Mouse (Mus musculus): ENCODE measurements around the gene Ifna16. TPM values are rescaled to one million over a fixed set of nuclear protein-coding genes. Genes with fewer than 3 reads are reported as not detected.

Ifna16 gene
- not detected in 2 replicates for polyA plus RNA-seq (2012; ENCODE audit: insufficient read depth, insufficient read length, missing spikeins)

DNA sequence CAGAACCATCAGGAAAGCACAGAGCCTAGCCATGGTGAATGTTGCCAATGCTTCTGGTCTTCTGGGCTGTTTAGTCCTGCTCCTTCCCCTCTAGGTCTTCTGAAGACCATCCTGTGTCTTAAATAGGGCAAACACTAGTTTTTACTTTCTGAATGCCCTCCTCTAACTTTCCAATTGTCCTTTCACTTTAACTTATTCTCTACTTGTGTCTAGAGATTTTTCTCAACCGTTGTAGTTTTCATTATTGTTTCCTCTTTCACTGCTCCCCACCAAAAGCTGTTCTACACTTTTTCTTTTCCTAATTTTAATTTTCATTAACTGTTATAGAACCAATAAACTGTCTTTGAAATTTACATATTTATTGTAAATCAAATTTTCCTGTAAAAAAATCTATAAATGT lies at the start of gene Ifna16:
Gene Ifna16, minus strand, starts transcription at position 101 of the 400 bp plus-strand sequence.
- H3K27ac ChIP-seq (replicated peaks; ENCODE audit: low read depth, low read length) = no peak within 1 kb of the TSS
- H3K4me3 ChIP-seq (ENCODE audit: insufficient read depth, low read depth, low read length) = no peak within 1 kb of the TSS
- H3K4me1 ChIP-seq (ENCODE audit: control insufficient read depth, insufficient read depth, insufficient read length, low read length) = no peaks in the 10 kb centered on the region

DNA sequence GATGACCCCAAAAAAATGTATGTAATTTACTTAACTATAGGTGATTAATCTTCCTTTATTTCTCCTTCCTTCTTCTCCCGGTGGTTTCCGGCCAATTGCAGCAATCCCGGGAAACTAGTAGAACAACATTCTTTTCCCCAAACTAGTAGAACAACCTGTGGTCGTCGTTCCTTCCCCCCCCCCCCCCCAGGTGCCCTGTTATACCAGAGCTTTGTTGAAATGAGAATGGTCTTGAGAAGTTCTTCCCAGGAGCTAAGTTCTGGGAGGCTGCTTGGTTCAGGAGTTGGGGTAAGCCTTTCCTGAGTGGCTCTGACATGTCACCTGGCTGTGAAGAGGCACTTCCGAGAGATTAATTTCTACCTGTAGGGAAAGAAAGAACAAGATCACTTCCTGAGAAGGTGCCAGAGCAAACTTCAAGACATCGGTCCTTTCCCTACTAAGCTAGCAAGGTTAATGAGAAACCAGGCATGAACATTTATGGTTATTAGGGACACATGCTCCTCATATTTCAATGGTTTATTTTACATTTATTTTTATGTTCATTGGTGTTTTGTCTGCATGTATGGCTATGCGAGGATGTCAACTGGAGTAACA lies 46.9 kb upstream of the Ifna16 start:
- no peak overlapping the region for H3K27ac ChIP-seq (replicated peaks; ENCODE audit: low read depth, low read length)
- H3K4me1 ChIP-seq (ENCODE audit: control insufficient read depth, insufficient read depth, insufficient read length, low read length) = peaks cover 15% of the 10 kb centered on the region
- no peak overlapping the region for H3K4me3 ChIP-seq (ENCODE audit: insufficient read depth, low read depth, low read length)

DNA sequence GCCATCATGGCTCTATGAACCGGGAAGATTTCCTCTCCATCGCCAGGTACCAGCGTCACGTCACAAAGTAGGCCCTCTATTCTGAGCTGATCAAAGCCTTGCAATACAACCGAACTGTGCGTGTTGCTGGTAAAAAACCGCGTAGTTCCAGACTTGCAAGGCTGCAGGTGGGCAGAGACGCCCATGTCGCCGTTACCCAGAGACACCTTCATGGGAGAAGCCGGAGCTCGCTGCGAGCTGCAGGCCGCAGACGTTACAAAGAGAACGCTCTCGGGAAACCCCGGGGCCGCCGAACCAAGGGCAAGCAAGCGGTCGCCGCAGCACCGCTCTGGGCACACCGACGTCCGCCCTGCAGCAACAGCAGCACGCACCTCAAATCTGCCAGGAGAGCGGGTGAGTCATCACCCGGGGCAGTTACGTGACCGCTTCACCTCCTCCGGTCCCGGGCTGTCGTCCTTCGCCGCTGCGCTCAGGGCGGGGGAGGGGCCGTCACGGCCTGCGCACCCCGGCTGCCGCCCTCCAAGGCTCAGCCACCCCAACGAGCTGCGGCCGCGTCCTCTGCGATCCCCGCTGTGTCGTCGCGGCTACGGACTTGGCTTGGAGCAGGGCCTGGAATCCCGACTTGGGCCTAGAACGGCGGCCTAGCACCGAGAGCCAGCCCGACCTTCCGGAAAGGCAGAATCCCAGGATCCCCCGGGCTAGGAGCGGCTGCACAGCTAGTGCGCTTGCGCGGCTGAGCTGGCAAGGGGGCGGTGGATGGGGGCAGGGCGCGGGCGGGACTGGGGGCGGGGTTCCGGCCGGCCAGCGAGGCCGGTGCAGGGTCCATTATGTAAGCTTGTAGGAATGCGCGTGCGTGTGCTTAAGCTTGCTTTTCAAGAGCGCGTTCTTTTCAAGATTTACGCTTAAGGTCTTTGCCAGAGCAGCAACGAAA lies 45.3 kb upstream of the Ifna16 start, which contains the start of the genes Gm26566 and Klhl9:
Gene Gm26566, plus strand, starts transcription at position 15 of the 931 bp plus-strand sequence.
Gene Klhl9, minus strand, starts transcription at position 675 of the 931 bp plus-strand sequence.
- H3K27ac ChIP-seq (replicated peaks; ENCODE audit: low read depth, low read length) = peak within 1 kb of the TSS; percentile 100
- peak within 1 kb of the TSS; percentile 96 for H3K4me3 ChIP-seq (ENCODE audit: insufficient read depth, low read depth, low read length)
- peaks cover 17% of the 10 kb centered on the region for H3K4me1 ChIP-seq (ENCODE audit: control insufficient read depth, insufficient read depth, insufficient read length, low read length)

DNA sequence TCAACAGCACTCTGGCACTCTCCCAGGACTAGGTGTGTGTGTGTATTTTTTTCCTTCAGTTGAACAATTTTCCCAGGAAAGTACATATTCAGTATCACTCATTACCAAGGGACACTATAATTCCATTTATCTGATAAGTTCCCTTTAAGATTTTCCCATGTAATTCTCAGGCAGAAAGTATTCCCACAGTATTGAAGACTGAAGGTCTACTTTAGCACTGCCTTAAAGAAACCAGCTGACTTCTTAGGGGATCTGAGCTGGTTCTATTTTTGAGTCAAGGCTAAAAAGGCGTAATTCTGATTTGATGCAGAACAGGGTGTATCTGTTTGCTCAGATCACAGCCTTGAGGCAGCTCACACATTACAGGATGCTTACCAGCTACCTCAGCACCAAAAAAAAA lies 42.0 kb upstream of the Ifna16 start:
- H3K4me1 ChIP-seq (ENCODE audit: control insufficient read depth, insufficient read depth, insufficient read length, low read length) = peaks cover 17% of the 10 kb centered on the region
- no peak overlapping the region for H3K27ac ChIP-seq (replicated peaks; ENCODE audit: low read depth, low read length)
- peak overlapping the region; percentile 45; the same call in 1 of the 2 replicates for H3K4me3 ChIP-seq (ENCODE audit: insufficient read depth, low read depth, low read length)

DNA sequence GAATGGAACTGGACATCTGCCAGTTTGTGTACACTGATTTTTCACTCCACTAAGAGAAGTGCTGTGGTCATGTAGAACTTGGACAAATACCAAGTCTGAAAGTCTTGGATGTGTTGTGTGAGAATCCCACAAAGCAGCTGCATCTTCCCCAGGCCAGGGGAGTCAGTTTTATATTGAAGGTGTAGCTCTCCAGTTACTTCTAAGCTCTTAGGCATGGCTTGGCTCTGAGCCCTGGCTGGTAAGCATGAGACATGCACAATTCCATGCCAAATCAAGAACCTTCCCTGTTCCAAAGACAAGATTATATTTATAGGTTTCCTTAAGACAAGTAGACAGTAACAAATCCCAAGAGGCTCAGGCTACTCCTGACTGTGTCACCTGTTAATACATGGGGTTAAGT lies 38.3 kb upstream of the Ifna16 start:
- no peak overlapping the region for H3K27ac ChIP-seq (replicated peaks; ENCODE audit: low read depth, low read length)
- H3K4me3 ChIP-seq (ENCODE audit: insufficient read depth, low read depth, low read length) = no peak overlapping the region
- H3K4me1 ChIP-seq (ENCODE audit: control insufficient read depth, insufficient read depth, insufficient read length, low read length) = peaks cover 6% of the 10 kb centered on the region

DNA sequence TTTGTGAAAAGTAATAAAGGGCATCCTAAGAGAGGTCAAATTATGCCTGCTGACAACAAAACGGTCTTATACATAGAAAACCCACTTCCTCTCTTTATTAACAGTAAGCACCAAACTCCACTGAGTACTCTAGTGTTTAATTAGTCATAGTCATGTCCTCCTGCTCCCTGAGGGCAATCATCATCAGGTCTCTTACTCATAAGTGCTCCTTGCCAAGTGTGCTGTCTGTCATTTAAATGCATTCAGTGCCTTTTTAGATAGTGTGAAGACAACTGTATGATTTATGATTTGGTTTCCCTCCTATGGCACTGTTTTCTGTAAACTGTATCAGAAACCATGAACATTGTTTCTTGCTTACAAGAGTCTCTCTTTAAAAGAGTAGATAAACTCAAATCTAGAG lies 37.6 kb upstream of the Ifna16 start:
- no peak overlapping the region for H3K27ac ChIP-seq (replicated peaks; ENCODE audit: low read depth, low read length)
- H3K4me3 ChIP-seq (ENCODE audit: insufficient read depth, low read depth, low read length) = no peak overlapping the region
- H3K4me1 ChIP-seq (ENCODE audit: control insufficient read depth, insufficient read depth, insufficient read length, low read length) = peaks cover 4% of the 10 kb centered on the region

DNA sequence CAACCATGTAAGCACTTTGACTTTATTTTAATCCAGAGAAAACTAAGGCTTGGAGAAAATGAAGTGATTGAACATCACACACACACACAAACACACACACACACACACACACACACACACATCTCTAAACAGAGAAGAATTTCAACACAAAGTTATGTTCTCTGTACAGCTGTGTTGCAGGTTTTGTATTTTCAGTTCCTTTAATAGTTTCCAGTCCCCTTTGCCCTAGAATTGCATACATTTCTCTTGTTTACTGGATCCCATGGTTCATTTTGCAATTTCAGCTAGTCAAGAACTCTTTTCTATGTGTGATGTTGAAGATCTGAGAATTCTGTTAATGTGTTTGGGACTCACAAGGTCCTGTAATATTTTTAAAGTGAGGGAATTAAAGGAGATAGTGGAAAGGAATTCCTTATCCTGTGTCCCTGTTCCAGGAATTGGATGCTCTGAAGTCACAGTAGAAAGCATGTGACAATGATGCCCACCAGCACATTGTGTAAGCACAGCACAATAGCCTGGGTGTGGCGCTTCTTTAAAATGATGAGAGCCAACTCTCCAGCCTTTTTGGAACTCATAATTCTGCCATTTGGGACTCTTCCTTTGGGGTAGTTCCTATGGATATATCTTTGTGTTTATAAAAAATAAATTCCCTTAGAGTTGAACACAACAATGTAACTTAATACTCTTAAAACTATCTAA lies 30.6 kb upstream of the Ifna16 start:
- H3K4me3 ChIP-seq (ENCODE audit: insufficient read depth, low read depth, low read length) = no peak overlapping the region
- peaks cover 7% of the 10 kb centered on the region for H3K4me1 ChIP-seq (ENCODE audit: control insufficient read depth, insufficient read depth, insufficient read length, low read length)
- 0 out of 2 replicates have a peak overlapping the region, but pooled peaks have one; percentile 20 for H3K27ac ChIP-seq (replicated peaks; ENCODE audit: low read depth, low read length)

DNA sequence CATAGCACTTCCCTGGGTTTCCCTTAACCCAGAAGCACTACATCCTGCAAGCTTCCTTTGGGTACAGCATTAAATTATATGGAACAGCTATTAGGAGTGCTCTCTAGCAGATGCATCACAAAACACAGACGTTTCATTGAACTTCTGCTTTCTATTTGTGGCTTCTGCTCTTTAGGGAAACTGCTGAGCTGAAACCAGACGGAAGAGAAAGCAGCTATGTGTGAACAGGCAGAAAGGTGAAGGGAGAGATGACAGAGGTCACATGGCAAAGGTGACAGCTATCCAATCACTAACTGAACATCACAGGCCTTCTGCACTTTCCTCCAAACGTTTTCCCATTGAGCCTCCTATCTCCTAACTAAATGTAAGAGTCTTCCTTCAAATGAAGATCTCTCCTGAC lies 29.2 kb upstream of the Ifna16 start:
- Histone ChIP-seq H3K27ac (replicated peaks; ENCODE audit: low read depth, low read length) (no peak overlapping the region), H3K4me1 (ENCODE audit: control insufficient read depth, insufficient read depth, insufficient read length, low read length) (peaks cover 7% of the 10 kb centered on the region), H3K4me3 (ENCODE audit: insufficient read depth, low read depth, low read length) (no peak overlapping the region)

DNA sequence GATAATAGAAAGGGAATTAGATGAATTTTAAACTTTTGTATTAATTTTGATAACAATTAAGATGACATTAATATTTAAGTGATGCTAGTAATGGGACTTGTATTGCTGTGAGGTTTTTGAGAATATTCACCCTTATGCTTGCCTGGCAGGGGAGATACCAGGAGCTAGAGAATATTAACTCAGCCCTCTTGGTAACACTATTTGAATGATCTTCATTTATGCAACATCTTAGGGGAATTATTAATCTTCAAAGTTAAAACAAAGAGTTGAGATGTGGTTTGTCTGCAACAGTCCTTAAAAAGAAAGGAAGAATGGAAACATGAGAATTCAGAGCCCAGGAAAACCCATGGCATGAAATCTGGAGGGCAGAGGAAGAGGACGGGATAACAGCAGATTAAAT lies 22.6 kb upstream of the Ifna16 start:
- no peak overlapping the region for H3K27ac ChIP-seq (replicated peaks; ENCODE audit: low read depth, low read length)
- H3K4me3 ChIP-seq (ENCODE audit: insufficient read depth, low read depth, low read length) = no peak overlapping the region
- no peaks in the 10 kb centered on the region for H3K4me1 ChIP-seq (ENCODE audit: control insufficient read depth, insufficient read depth, insufficient read length, low read length)

DNA sequence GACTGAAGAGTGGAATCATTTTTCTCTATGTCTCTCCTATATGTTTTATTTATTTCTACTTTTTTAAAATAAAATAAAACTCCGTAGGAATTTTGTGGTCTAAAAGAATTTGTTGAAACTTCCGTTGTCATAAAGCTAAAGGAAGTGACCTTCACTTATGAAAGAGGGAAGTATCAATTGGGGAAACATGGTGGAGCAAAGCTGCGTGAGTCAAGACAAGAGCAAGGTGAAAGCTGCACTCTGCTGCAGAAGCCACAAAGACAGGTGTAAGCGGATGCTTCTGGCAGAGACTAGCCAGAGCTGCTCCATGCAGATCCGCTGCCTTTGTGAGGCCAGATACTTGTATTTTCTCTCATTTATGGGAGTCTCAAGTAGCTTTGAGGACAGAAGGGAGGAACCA lies 22.1 kb upstream of the Ifna16 start:
- Histone ChIP-seq H3K4me3 (ENCODE audit: insufficient read depth, low read depth, low read length) (no peak overlapping the region), H3K4me1 (ENCODE audit: control insufficient read depth, insufficient read depth, insufficient read length, low read length) (no peaks in the 10 kb centered on the region), H3K27ac (replicated peaks; ENCODE audit: low read depth, low read length) (no peak overlapping the region)

DNA sequence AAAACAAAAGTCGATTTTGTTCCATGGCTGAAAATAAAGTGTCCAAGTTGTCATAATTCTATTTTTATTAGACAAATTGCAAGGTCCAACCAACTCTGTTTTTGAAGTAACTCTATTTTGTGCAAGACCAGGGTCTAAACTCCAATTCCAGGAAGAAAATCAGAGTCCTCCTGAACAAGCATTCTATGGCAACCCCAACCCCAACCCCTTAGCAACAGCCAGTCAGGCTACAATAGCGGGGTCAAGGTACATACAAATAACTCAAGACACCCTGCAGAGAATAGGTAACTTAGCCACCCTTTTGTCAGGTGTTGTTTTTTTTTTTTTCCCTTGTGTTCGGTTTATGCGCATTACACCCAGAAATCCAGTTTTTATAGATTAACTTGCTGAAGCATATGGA lies 21.0 kb upstream of the Ifna16 start:
- H3K4me1 ChIP-seq (ENCODE audit: control insufficient read depth, insufficient read depth, insufficient read length, low read length) = no peaks in the 10 kb centered on the region
- no peak overlapping the region for H3K27ac ChIP-seq (replicated peaks; ENCODE audit: low read depth, low read length)
- no peak overlapping the region for H3K4me3 ChIP-seq (ENCODE audit: insufficient read depth, low read depth, low read length)

DNA sequence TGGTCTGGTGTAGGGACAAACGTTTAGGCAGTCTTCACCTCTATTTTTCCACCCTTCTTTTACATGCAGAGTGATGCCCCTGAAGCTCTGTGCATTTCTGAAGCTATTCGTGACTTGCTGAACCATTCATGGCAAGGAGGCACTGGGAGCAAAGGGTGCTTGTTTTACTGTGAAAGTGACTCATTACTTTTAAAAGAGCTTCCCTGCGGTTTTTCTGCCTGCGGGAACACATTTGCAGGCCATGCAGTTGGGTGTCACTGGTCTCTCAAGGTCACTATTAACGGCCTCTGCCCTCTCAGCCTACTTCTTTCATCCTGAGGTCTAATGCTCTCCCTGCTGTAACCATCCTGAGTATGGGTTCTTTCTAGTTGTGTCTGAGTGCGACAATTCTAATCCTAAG lies 20.4 kb upstream of the Ifna16 start:
- no peak overlapping the region for H3K4me3 ChIP-seq (ENCODE audit: insufficient read depth, low read depth, low read length)
- H3K27ac ChIP-seq (replicated peaks; ENCODE audit: low read depth, low read length) = no peak overlapping the region

DNA sequence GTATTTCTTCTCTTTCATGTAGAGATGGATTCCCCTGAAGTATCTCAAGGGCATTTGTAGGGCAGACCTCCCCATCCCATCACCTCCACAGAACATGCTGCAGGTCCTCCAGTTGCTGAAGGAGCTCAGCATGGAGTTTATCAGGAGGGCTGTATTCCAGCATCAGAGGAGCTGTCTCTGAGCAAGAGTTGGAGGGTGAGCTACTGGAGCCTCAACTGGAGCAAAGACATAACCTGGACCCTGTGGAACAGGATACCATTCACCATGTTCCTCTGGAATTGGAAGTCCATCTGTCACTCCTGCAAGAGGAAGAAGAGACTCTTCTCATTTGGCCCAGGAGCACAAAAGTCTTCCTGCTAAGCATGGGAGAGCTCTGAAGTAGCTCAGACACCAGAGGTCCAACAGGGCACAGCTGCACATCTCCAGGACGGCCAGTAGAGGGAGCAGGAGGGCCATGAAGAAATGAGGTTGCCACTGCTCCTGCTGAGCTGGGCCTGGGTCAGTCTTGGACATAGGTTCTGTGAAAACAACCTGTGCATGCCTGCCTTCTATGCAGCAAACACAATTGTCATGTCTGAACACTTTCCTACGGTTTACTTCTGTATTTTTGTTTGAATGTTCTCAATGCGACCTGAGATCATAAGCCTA lies 19.6 kb upstream of the Ifna16 start:
- Histone ChIP-seq H3K4me1 (ENCODE audit: control insufficient read depth, insufficient read depth, insufficient read length, low read length) (no peaks in the 10 kb centered on the region), H3K27ac (replicated peaks; ENCODE audit: low read depth, low read length) (no peak overlapping the region), H3K4me3 (ENCODE audit: insufficient read depth, low read depth, low read length) (no peak overlapping the region)

More for the DNA sequence above, 20.4 kb upstream of the Ifna16 start:
- H3K4me1 ChIP-seq (ENCODE audit: control insufficient read depth, insufficient read depth, insufficient read length, low read length) = no peaks in the 10 kb centered on the region

DNA sequence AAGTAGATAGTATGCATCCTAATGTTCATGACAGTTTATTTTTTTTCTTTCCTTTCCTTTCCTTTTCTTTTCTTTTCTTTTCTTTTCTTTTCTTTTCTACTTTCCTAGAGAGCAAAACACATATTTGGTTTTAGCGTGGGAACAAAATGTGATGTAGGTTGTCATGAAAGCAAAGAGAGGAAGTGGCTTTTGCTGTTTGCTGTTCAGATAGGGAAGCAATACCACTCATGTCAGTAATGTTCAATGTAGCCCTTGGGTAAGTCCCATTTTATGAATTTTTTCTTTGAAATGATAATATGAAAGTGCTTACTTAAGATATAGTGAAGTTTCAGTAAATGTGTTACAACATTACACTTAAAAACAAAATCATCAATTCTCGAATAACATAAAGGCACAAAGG lies 16.7 kb upstream of the Ifna16 start:
- no peak overlapping the region for H3K4me3 ChIP-seq (ENCODE audit: insufficient read depth, low read depth, low read length)
- no peaks in the 10 kb centered on the region for H3K4me1 ChIP-seq (ENCODE audit: control insufficient read depth, insufficient read depth, insufficient read length, low read length)
- no peak overlapping the region for H3K27ac ChIP-seq (replicated peaks; ENCODE audit: low read depth, low read length)

DNA sequence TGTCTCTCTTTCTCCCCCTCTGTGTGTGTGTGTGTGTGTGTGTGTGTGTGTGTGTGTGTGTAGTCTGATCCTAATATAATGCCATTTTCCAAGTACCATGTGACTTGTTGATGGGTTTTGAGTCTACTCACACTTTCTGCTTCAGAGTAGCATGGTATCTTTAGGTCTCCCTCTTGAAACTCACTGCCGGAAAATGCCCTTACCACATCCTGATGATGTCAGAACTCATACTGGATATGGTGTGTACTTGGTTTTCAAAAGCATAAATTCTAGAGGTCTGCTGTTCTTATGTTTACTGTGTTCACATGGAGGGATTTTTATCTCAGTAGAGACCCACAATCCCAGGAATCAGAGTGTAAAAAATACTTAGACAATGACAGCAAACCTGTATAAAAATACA lies 15.8 kb upstream of the Ifna16 start:
- no peak overlapping the region for H3K4me3 ChIP-seq (ENCODE audit: insufficient read depth, low read depth, low read length)
- H3K27ac ChIP-seq (replicated peaks; ENCODE audit: low read depth, low read length) = no peak overlapping the region
- no peaks in the 10 kb centered on the region for H3K4me1 ChIP-seq (ENCODE audit: control insufficient read depth, insufficient read depth, insufficient read length, low read length)

Measured in brown adipose tissue, adult 24 weeks (tissue).